Mouse (Mus musculus): ENCODE results near the gene Slc13a4.

Slc13a4 gene

GRCm38 (mm10) chr6:35254136-35254904 is 53.6 kb downstream of the Slc13a4 start:
- no peak for DNase-seq

- no peak for DNase-seq
These were observed 54.5 kb downstream of the Slc13a4 start for GRCm38 (mm10) chr6:35253474-35253873.

DNA sequence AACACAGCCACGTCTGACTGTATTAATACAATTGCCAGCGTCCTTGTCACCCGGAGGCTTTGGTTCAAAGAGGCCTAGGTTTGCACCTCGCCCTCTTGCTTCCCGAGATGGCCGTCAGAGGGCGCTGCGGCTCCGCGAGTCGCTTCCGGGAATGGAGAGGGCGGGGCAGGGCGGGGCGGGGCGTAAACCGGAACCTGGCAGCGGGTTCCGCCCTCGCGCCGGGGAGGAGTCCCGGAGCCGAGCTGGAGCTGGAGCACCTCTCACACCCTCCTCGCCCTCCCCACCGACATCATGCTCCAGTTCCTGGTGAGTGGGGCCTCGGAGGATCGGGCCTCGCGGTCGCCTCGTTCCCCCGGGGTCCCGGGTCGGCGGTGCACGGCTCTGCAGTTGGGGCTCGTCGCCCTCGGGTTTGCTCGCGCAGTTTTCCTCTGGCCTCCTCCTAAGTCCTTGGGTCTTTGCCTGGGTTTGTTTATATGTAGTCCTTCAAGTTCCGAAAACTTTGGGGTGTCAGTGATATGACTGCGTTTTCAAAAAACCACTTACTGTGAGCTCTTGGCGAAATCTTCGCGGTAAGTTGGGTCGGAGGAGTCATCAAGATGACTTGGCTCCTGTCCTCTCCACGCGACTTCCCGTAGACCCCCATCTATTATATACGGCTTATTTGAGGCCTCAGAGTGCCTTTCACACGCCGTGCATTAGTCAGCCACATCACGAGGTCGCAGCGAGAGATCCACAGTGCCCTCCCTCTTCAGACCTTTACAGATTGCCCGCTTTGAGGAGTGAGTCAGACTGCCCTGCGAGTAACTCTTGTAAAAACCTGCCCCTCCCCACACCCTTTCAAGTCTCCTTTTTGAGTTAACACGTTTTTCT is 55.2 kb downstream of the Slc13a4 start:
- DNase-seq, result peak; percentile 83

GRCm38 (mm10) chr6:35251807-35252476 is 56.0 kb downstream of the Slc13a4 start:
- DNase-seq, result peak; percentile 20

- DNase-seq, result no peak
These were observed 62.8 kb downstream of the Slc13a4 start for GRCm38 (mm10) chr6:35245086-35245485.

GRCm38 (mm10) chr6:35243989-35244388 is 63.9 kb downstream of the Slc13a4 start:
- no peak for DNase-seq

DNA sequence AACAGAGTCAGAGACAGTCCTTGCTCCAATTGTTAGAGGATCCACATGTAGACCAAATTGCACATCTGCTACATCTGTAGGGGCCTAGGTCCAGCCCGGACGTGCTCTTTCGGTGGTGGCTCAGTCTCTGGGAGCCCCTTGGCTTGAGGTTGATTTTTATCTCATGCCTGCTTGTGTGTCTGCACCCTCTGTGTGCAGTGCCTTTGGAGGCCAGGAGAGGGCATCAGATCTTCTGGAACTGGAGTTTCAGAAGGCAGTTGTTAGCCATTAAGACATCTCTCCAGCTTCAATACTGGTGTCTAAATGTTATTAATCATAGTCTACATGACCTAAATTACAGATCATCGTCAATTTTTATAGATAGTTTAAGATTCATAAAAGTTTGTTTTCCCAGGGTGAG is 64.7 kb downstream of the Slc13a4 start:
- no peak for DNase-seq

DNA sequence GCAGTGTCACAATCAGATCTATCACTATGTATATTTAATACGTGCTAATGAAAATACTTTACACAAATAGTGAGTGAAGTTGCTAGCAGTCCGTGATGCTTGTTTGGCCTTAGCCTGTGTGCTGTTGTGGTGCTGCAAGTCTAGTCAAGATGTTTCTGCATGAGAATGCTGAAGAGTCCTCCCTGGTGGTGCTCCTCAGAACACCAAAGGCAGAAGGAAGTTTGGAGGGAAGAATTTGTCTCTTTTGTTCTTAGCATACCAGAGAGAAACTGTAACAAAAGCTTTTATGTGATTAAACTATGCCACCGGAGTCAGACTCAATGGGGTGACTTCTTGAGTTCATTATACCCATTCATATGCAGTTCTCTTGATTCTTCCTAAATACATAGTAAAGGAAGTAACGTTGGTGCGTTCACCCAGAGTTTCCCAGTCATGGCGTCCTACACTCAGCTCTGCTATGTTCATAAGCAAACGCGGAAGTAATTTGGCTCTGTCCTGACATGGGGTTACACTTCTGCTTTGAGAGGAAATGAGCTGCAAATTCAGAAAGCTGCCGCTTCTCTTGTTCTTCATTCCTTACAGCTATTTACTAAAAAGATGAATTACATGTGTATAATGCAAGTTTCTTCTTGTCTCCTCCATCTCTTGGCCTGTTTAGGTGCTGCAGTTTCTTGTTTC is 71.7 kb downstream of the Slc13a4 start:
- DNase-seq, result no peak

DNA sequence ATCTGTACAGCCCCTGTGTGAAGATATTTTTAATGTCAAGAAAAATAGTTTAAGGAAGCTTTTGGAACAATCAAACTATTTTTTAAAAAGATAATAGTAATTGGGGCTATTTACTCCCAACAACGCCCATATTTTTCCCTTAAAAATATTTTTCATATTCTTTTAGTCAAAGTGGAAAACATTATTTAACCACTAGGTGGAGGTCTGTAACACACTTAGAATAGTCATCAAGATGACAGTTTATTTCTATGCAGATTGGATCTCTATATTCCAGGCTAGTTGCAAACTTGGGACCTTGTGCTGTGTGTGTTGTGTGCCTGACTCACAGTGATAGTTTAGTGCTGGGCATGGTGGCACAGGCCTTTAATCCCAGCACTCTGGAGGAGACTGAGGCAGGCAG is 78.5 kb downstream of the Slc13a4 start:
- DNase-seq, result no peak

DNA sequence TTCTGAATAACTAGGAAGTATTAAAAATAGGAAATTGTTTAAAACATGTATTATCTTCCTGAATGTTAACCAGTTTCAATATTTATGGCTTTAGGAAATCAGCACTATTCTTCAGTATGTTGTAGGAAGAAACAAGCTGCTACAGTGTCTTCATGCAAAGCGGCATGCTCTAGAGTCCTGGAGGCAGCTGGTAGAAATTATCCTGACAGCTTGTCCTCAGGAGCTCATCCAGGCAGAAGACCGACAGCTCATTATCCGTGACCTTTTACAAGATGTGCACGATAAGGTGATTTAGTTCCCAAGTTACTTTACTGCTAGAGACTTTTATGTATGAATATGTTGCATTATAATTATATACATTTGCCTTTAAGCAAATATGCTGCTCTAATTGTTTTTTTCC is 82.2 kb downstream of the Slc13a4 start:
- no peak for DNase-seq
